Mouse (Mus musculus) MEL (cell line): Measurements from ENCODE around the gene Shq1. TPM values are rescaled to one million over a fixed set of nuclear protein-coding genes. Genes with fewer than 3 reads are reported as not detected.

ENCODE experiments used
- DNase-seq: peaks from one replicate; pipeline ENCODE4 v3.0.0; 2011; ENCODE audit warnings: low read depth, low spot score
- H3K27ac ChIP-seq: 2 replicates; pipeline ENCODE4 v1.5.1; 2012; ENCODE audit warnings: low read depth, mild to moderate bottlenecking, control low read depth, low read length, moderate library complexity; ENCODE audit not compliant: control insufficient read depth
- H3K27me3 ChIP-seq, 2 experiments: fragments of 150-350 bp in 1 of 2; sonication (generic) in 1 of 2; 2 replicates each; pipeline ENCODE4 v1.6.1; 2012; ENCODE audit warnings: low read length in 2 of 2, mild to moderate bottlenecking in 2 of 2, improper control_type of control experiment in 1 of 2, moderate library complexity in 1 of 2; ENCODE audit not compliant: insufficient read depth in 2 of 2, control insufficient read depth in 1 of 2
- H3K36me3 ChIP-seq, 2 experiments: 2 replicates each; pipeline ENCODE4 v1.6.1; 2012 to 2014; ENCODE audit warnings: low read length in 2 of 2, improper control_type of control experiment in 1 of 2, inconsistent platforms in 1 of 2, mild to moderate bottlenecking in 1 of 2; ENCODE audit not compliant: insufficient read depth in 2 of 2, control insufficient read depth in 1 of 2
- H3K4me1 ChIP-seq, 2 experiments: fragments of 150-350 bp in 1 of 2; sonication (generic) in 1 of 2; 2 replicates each; pipeline ENCODE4 v1.6.1; 2012; ENCODE audit warnings: low read length in 2 of 2, improper control_type of control experiment in 1 of 2, mild to moderate bottlenecking in 1 of 2; ENCODE audit not compliant: insufficient read depth in 2 of 2, control insufficient read depth in 1 of 2
- H3K4me3 ChIP-seq, 2 experiments: fragments of 150-350 bp in 1 of 2; sonication (generic) in 1 of 2; 2 replicates each; pipeline ENCODE4 v1.5.1; 2012; ENCODE audit warnings: low read depth in 2 of 2, low read length in 2 of 2, mild to moderate bottlenecking in 2 of 2, moderate library complexity in 2 of 2, control low read depth in 1 of 2, improper control_type of control experiment in 1 of 2; ENCODE audit not compliant: control insufficient read depth in 1 of 2, insufficient read depth in 1 of 2
- H3K79me2 ChIP-seq: 2 replicates; pipeline ENCODE4 v1.6.1; 2012; ENCODE audit warnings: mild to moderate bottlenecking, low read length, moderate library complexity; ENCODE audit not compliant: control insufficient read depth, poor library complexity, insufficient read depth
- H3K9ac ChIP-seq: 2 replicates; pipeline ENCODE4 v1.6.1; 2012; ENCODE audit warnings: low read depth, mild to moderate bottlenecking, control low read depth, low read length, moderate library complexity; ENCODE audit not compliant: control insufficient read depth, poor library complexity, severe bottlenecking
- H3K9me3 ChIP-seq: fragments of 150-350 bp; sonication (generic); replicated peaks from 2 replicates; pipeline ENCODE4 v1.6.1; 2012; ENCODE audit warnings: mild to moderate bottlenecking, low read length, improper control_type of control experiment, moderate library complexity; ENCODE audit not compliant: insufficient read depth
- BHLHE40 ChIP-seq: IDR thresholded peaks from 2 replicates; pipeline ENCODE4 v1.6.1; 2012; ENCODE audit warnings: low read depth, mild to moderate bottlenecking, inconsistent platforms, low read length, improper control_type of control experiment, borderline replicate concordance
- CHD2 ChIP-seq: IDR thresholded peaks from 2 replicates; pipeline ENCODE4 v1.6.1; 2011; ENCODE audit warnings: low read length, improper control_type of control experiment
- E2F4 ChIP-seq: IDR thresholded peaks from 2 replicates; pipeline ENCODE4 v1.6.1; 2011; ENCODE audit warnings: low read depth, low read length, improper control_type of control experiment, borderline replicate concordance
- GATA1 ChIP-seq: IDR thresholded peaks from 2 replicates; pipeline ENCODE4 v1.6.1; 2011; ENCODE audit warnings: low read depth, low read length, improper control_type of control experiment
- HCFC1 ChIP-seq: IDR thresholded peaks from 2 replicates; pipeline ENCODE4 v1.6.1; 2012; ENCODE audit warnings: low read depth, mild to moderate bottlenecking, inconsistent platforms, low read length, improper control_type of control experiment, moderate library complexity
- JUND ChIP-seq: IDR thresholded peaks from 2 replicates; pipeline ENCODE4 v1.6.1; 2011; ENCODE audit warnings: low read depth, mild to moderate bottlenecking, improper control_type of control experiment, low read length
- KAT2A ChIP-seq: conservative IDR thresholded peaks from 2 replicates; pipeline ENCODE4 v1.6.1; 2012; ENCODE audit warnings: low read depth, low read length, improper control_type of control experiment, inconsistent platforms
- MAX ChIP-seq: IDR thresholded peaks from 2 replicates; pipeline ENCODE4 v1.6.1; 2011; ENCODE audit warnings: low read length, improper control_type of control experiment
- MXI1 ChIP-seq: IDR thresholded peaks from 2 replicates; pipeline ENCODE4 v1.6.1; 2011; ENCODE audit warnings: mild to moderate bottlenecking, low read depth, low read length, improper control_type of control experiment
- MYB ChIP-seq: IDR thresholded peaks from 2 replicates; pipeline ENCODE4 v1.6.1; 2011; ENCODE audit warnings: mild to moderate bottlenecking, low read depth, low read length, improper control_type of control experiment
- NRF1 ChIP-seq: IDR thresholded peaks from 2 replicates; pipeline ENCODE4 v1.6.1; 2014; ENCODE audit warnings: low read depth, mild to moderate bottlenecking, inconsistent platforms, low read length, improper control_type of control experiment, moderate library complexity; ENCODE audit not compliant: poor library complexity, insufficient read depth, severe bottlenecking
- POLR2A ChIP-seq, 2 experiments: IDR thresholded peaks; 2 replicates each; pipeline ENCODE4 v1.6.1; 2011 to 2012; ENCODE audit warnings: low read length in 2 of 2, mild to moderate bottlenecking in 2 of 2, control low read depth in 1 of 2, improper control_type of control experiment in 1 of 2, low read depth in 1 of 2, moderate library complexity in 1 of 2; ENCODE audit not compliant: control insufficient read depth in 1 of 2, insufficient read depth in 1 of 2, poor library complexity in 1 of 2
- POLR2AphosphoS2 ChIP-seq: IDR thresholded peaks from 2 replicates; pipeline ENCODE4 v1.6.1; 2011; ENCODE audit warnings: low read length, improper control_type of control experiment
- POLR2AphosphoS5 ChIP-seq: IDR thresholded peaks from 2 replicates; pipeline ENCODE4 v1.6.1; 2012; ENCODE audit warnings: low read depth, borderline replicate concordance, mild to moderate bottlenecking, inconsistent platforms, low read length, moderate library complexity, mixed read lengths
- RCOR1 ChIP-seq: IDR thresholded peaks from 2 replicates; pipeline ENCODE4 v1.6.1; 2012; ENCODE audit warnings: low read depth, mild to moderate bottlenecking, inconsistent platforms, low read length, improper control_type of control experiment
- TBP ChIP-seq: IDR thresholded peaks from 2 replicates; pipeline ENCODE4 v1.8.0; 2011; ENCODE audit warnings: low read depth, low read length, improper control_type of control experiment
- TCF12 ChIP-seq: IDR thresholded peaks from 2 replicates; pipeline ENCODE4 v1.6.1; 2014; ENCODE audit warnings: low read depth, mild to moderate bottlenecking, inconsistent platforms, low read length, improper control_type of control experiment, moderate library complexity
- UBTF ChIP-seq: IDR thresholded peaks from 2 replicates; pipeline ENCODE4 v1.6.1; 2012; ENCODE audit warnings: low read depth, mild to moderate bottlenecking, inconsistent platforms, low read length, improper control_type of control experiment, moderate library complexity, borderline replicate concordance; ENCODE audit not compliant: insufficient read depth
- ZKSCAN1 ChIP-seq: IDR thresholded peaks from 2 replicates; pipeline ENCODE4 v1.6.1; 2012; ENCODE audit warnings: low read depth, mild to moderate bottlenecking, inconsistent platforms, low read length, improper control_type of control experiment, moderate library complexity
- polyA plus RNA-seq, 2 experiments: library from polyadenylated mRNA; stranded (reverse) in 1 of 2; unstranded in 1 of 2; fragments of >175 nt in 1 of 2; fragments of >200 nt in 1 of 2; gene quantifications; 2 replicates each; pipeline versions ENCODE4 v1.2.1 to v1.2.4; 2012; ENCODE audit warnings: low replicate concordance in 2 of 2, low read depth in 1 of 2; ENCODE audit not compliant: insufficient read length in 2 of 2, insufficient read depth in 1 of 2, missing spikeins in 1 of 2
- total RNA-seq: library from RNA; depleted of rRNA; stranded (reverse); fragments of 300-350 nt; gene quantifications from 2 replicates; pipeline ENCODE4 v1.2.3, GENCODE M21; 2012

Shq1 gene
- total and polyA plus RNA-seq, 3 experiments, result 20.2 to 23.5 TPM; not detected in 1

GRCm38 (mm10) chr6:100592991-100593390, 78.0 kb downstream of the Shq1 start:
- no peak overlapping the region for H3K4me3 ChIP-seq
- DNase-seq, result no peak
- H3K4me1 ChIP-seq, result no peaks in the 10 kb centered on the region
- no peak overlapping the region for H3K9ac ChIP-seq
- H3K9me3 ChIP-seq, result no peaks in the 10 kb centered on the region
- H3K36me3 ChIP-seq, result peaks cover 0 to 2% of the 10 kb centered on the region in 2 experiments; a peak in 1 of 4 replicates
- no peak overlapping the region for H3K27ac ChIP-seq
- no peaks in the 10 kb centered on the region for H3K27me3 ChIP-seq
- no peaks in the 10 kb centered on the region for H3K79me2 ChIP-seq
- TF ChIP-seq POLR2AphosphoS5 (no peak), RCOR1 (no peak)

- Histone ChIP-seq H3K9ac (no peak overlapping the region), H3K4me3 (no peak overlapping the region), H3K9me3 (no peaks in the 10 kb centered on the region), H3K27ac (no peak overlapping the region), H3K27me3 (no peaks in the 10 kb centered on the region), H3K36me3 (peaks cover 0 to 13% of the 10 kb centered on the region in 2 experiments; a peak in 2 of 4 replicates), H3K4me1 (peaks cover 7 to 18% of the 10 kb centered on the region in 2 experiments), H3K79me2 (no peaks in the 10 kb centered on the region)
- TF ChIP-seq RCOR1, result no peak
- no peak for TF ChIP-seq E2F4
- no peak for TF ChIP-seq MAX
- no peak for TF ChIP-seq MXI1
- TF ChIP-seq MYB, result no peak
- DNase-seq, result no peak
These were observed 80.4 kb downstream of the Shq1 start for GRCm38 (mm10) chr6:100590602-100591001.

- Histone ChIP-seq H3K4me1 (peaks cover 7 to 18% of the 10 kb centered on the region in 2 experiments), H3K9me3 (no peaks in the 10 kb centered on the region), H3K36me3 (peaks cover 0 to 13% of the 10 kb centered on the region in 2 experiments; a peak in 2 of 4 replicates), H3K79me2 (no peaks in the 10 kb centered on the region), H3K27ac (no peak overlapping the region), H3K27me3 (no peaks in the 10 kb centered on the region), H3K4me3 (no peak overlapping the region), H3K9ac (no peak overlapping the region)
- no peak for DNase-seq
- TF ChIP-seq KAT2A (no peak), NRF1 (no peak), JUND (no peak), UBTF (no peak), MAX (no peak), GATA1 (no peak), POLR2AphosphoS2 (no peak), CHD2 (no peak), TBP (no peak), POLR2A (IDR thresholded peaks at IDR 0.05; ENCODE audit: control insufficient read depth in 1 of 2, insufficient read depth in 1 of 2, low read depth in 1 of 2, low read length in 2 of 2, poor library complexity in 1 of 2) (no peak), BHLHE40 (no peak), ZKSCAN1 (no peak), TCF12 (no peak), MYB (no peak), HCFC1 (no peak)
These were observed 82.1 kb downstream of the Shq1 start for GRCm38 (mm10) chr6:100588876-100589275.
